9 mouse cellular contexts compared by ENCODE assay signal in the genomic region with DNA sequence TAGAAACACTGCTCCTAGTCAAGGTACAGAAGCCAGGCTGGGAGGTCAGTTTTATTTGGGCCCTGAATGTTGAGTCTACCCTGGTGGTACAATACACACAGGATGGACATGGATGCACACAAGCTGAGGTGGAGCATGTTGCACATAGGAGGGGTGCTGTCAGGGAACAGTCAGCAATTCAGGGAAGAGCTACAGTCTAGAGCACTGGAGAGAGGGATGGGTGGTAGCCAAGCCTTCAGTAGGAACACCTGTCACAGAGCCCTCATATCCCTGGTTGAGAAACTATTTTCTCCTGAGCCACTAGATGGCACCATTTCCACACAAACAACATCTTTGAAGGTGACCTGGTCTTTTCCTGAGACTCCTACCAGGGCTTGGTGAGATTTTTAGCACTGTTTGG. TPM values are rescaled to one million over a fixed set of nuclear protein-coding genes. Genes with fewer than 3 reads are reported as not detected.
A peak's percentile ranks its signal among the peaks of the same experiment; 100 is the strongest.
DNase-seq lines count a peak whose midpoint lies in the region; ATAC-seq and TF ChIP-seq lines count a peak whose summit lies in the region.
"Had no signal": no experiment of that assay in that cellular context is flagged by ENCODE, and none has a peak within 500 bp of the region (broad histone marks: within the 10 kb centered on the region; RNA-seq: fewer than 3 reads in every experiment).

No protein-coding gene starts in this region.

- no peak overlapping the region for H3K9ac ChIP-seq in neural tube, embryonic 11.5 days (ENCODE audit: low read length)

- peaks cover 7% of the 10 kb centered on the region for H3K27me3 ChIP-seq in E14TG2a.4 (ENCODE audit: insufficient read depth, low read length)
- H3K27me3 ChIP-seq in neural tube, embryonic 11.5 days (ENCODE audit: control insufficient read depth, insufficient read depth, low read length) = no peaks in the 10 kb centered on the region

- TF ChIP-seq CTCF in E14TG2a.4 (conservative IDR thresholded peaks at IDR 0.05; ENCODE audit: low read length) = peak; percentile 74

- H3K4me3 ChIP-seq in E14TG2a.4 (replicated peaks; ENCODE audit: low read length) = no peak overlapping the region
- no peak overlapping the region for H3K4me3 ChIP-seq in neural tube, embryonic 11.5 days (ENCODE audit: low read depth, low read length)

- ATAC-seq in neural tube, embryonic 11.5 days (ENCODE audit: insufficient read depth, low FRiP score, low TSS enrichment) = peak; percentile 38; the same call in 1 of the 2 replicates
- ATAC-seq in erythroid progenitor cell, adult 5-6 weeks (replicated peaks; ENCODE audit: low FRiP score, poor library complexity, severe bottlenecking) = no peak

- peaks cover 3% of the 10 kb centered on the region; the same call in 1 of the 2 replicates for H3K4me1 ChIP-seq in E14TG2a.4 (replicated peaks; ENCODE audit: low read depth, low read length)
- H3K4me1 ChIP-seq in neural tube, embryonic 11.5 days (ENCODE audit: control insufficient read depth, insufficient read depth, low read length) = no peaks in the 10 kb centered on the region

- no peak overlapping the region for H3K4me2 ChIP-seq in neural tube, embryonic 11.5 days (ENCODE audit: low read depth)

- no peaks in the 10 kb centered on the region for H3K9me3 ChIP-seq in E14TG2a.4 (ENCODE audit: low read length)
- no peaks in the 10 kb centered on the region for H3K9me3 ChIP-seq in neural tube, embryonic 11.5 days (ENCODE audit: control insufficient read depth, low read length)

- no peak overlapping the region for H3K27ac ChIP-seq in neural tube, embryonic 11.5 days (ENCODE audit: low read depth, low read length)

- peak; percentile 12 for DNase-seq in adrenal gland, adult 2 months
- no peak for DNase-seq in adrenal gland, postnatal 25 days
- DNase-seq in cerebellum, postnatal 14 days = peak; percentile 81 to 87
- peak; percentile 36 for DNase-seq in heart, postnatal 4 days
- DNase-seq in layer of hippocampus, postnatal 14 days (ENCODE audit: low spot score in 2 of 2) = peak; percentile 42 to 75
- DNase-seq in neural tube, embryonic 11.5 days (ENCODE audit: low spot score) = peak; percentile 44

- no peaks in the 10 kb centered on the region for H3K36me3 ChIP-seq in E14TG2a.4 (ENCODE audit: insufficient read depth, low read length)
- no peaks in the 10 kb centered on the region for H3K36me3 ChIP-seq in neural tube, embryonic 11.5 days (ENCODE audit: control insufficient read depth, insufficient read depth, low read length)

RNA-seq across cellular contexts. Expression of a gene that starts 13.1 kb away (rescaled TPM):
- not detected for total RNA-seq in adrenal gland, adult 2 months (2021)
- polyA plus RNA-seq in adrenal gland, adult 2 months (2012; rRNA removed) = not detected in 2 replicates
- total RNA-seq in adrenal gland, postnatal 25 days (2021) = not detected in 2 replicates
- total RNA-seq in heart, postnatal 4 days (2021) = not detected
- not detected for total RNA-seq in layer of hippocampus, postnatal 14 days (2021)
- polyA plus RNA-seq in neural tube, embryonic 11.5 days (2014; fragmentation: Nextera tagmentation; extraction: Ambion mirVana) = not detected in 2 replicates
- not detected in 2 replicates for total RNA-seq in erythroid progenitor cell, adult 5-6 weeks (2015; ENCODE audit: low replicate concordance)
- total RNA-seq in erythroid progenitor cell, adult 5-6 weeks (2017; ENCODE audit: low replicate concordance) = not detected in 2 replicates
- total RNA-seq: layer of hippocampus, postnatal 36 days had no signal
